Mouse (Mus musculus): ENCODE measurements around the gene Onecut3.

Onecut3 gene

DNA sequence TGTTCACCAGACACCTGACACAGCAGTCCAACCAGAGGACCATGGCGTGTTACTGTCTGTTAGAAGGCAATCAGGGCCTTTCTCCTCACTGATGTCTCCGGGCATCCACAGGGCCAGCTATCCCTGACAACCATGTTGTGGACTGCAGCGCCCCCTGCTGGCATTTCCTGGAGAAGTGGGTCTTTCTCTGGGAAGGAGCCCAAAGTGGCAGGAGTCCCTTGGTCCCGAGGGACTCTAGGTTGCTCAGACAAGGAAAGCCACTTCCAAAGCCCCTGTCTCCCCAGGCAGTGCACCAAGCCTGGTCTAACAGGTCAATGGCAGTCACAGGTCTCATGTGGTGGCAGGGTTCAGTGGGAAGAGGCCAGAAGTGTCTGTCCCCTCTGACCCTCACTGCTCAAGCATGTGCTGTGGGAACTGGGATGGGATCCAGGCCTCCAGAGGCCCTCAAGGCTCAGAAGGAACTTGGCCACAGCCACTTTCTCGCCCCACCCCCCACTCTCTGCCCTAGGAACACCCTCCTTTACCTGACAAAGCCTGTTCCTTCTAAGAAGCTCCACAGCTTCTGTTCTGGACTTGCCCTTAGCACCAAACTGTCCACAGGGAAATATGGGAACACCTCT lies 62.8 kb downstream of the Onecut3 start:
- peak; percentile 78 for DNase-seq

DNA sequence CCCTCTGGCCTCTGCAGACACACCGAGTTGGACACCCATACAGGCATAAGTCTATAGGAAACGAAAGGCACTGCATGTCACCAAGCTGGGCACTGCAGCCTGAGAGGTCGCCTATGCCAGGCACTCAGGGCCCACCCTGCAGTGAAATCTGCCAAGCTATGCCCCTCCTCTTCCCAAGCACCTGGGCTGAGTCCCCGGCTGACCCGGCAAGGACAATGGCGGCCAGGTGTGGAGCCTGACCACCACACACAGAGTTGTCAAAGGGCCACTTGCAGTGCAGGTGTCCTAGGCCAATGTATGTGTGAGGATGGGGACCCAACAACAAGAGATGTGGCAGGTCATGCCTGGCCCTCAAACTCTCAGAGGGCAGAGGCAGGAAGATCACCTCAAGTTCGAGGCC lies 64.8 kb downstream of the Onecut3 start:
- DNase-seq, result no peak

DNA sequence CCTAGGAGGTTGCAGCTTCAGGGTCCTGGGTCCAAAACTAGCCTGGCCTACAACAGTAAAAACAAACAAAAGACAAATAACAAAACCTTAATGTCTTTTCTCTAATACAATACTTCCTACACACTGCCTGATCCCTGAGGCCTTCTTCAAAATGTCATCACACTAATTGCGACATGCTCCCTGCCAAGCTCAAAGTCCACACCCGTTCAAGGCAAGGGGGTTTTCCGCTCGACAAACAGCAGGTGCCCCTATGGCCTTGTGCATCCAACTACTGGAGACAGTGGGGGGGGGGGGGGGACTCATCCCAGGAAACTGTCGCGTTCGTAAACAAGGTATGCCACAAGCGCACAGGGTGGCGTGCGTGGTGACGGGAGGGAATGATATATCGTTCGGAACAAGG lies 66.0 kb downstream of the Onecut3 start:
- DNase-seq, result no peak

- DNase-seq, result peak; percentile 95
These were observed 66.7 kb downstream of the Onecut3 start, which contains the start of gene Rexo1 for GRCm38 (mm10) chr10:80561116-80561944. Gene Rexo1, minus strand, starts transcription at chr10:80561560.

DNA sequence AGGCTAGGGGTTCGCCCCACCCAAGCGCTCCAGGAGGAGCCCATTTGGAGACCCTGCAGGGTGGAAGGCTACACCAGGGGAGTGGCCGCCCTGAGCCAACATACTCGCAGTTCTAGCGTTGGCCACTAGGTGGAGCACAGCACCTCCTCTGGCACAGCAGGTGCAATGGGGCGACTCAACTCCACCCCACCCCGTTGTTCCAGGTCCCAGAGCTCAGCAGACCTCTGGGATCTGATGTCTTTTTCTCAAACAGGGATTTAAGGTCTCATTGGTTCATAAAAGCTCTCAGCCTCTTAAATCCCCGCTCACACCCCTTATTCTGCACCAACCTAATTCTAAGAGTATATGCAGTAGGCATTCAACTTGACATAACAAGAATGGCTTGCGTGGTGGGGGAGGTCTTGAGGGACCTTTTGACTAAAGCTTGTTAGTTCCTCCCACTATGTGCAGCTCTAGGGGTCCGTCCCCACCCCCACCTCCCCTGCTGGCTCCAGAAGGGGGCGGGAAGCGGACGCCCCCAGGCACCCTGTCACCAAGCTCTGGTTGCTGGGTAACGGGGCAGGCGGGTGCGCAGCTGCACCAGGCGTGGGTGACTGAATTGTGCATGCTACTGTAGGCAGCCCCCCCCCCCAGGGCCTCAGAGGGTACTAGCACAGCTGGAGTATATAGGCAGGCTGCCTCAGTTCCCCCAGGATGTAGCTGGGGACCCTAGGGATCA lies 71.9 kb downstream of the Onecut3 start:
- peak; percentile 94 for DNase-seq

All from thymus, postnatal 14 days (tissue).